Mouse (Mus musculus): ENCODE results near the gene Gm10770. TPM values are rescaled to one million over a fixed set of nuclear protein-coding genes. Genes with fewer than 3 reads are reported as not detected.
"Not testable (repeated sequence)": the region's sequence is repeated elsewhere in the genome, so short reads cannot be mapped to it uniquely, and the experiment has no call there.

Gm10770 gene
- not detected in 2 replicates for total RNA-seq (2014; fragmentation: Nextera tagmentation)
- total RNA-seq (2017), result not detected in 2 replicates

DNA sequence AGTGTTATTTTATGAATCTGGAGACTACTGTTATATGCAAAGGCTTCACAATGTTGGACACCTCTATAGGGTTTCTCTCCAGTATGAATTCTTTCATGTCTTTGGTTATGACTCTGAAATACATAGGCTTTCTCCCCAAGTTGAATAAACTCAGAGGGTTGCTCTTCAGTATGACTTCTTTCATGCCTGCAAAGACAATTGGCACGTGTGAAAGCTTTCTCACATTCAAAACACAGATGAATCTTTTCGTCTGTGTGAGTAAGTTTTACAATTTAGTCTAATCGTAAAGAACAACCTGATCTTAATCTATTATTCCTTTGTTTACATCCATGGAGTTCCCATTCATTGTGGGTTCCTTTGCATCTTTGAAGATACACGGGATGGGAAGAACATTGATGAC, at the start of gene Gm10770:
Gene Gm10770 (minus strand): TSS at position 101 of the 400 bp plus-strand sequence.
- not testable (repeated sequence) for ATAC-seq (replicated peaks; ENCODE audit: poor library complexity, severe bottlenecking)

DNA sequence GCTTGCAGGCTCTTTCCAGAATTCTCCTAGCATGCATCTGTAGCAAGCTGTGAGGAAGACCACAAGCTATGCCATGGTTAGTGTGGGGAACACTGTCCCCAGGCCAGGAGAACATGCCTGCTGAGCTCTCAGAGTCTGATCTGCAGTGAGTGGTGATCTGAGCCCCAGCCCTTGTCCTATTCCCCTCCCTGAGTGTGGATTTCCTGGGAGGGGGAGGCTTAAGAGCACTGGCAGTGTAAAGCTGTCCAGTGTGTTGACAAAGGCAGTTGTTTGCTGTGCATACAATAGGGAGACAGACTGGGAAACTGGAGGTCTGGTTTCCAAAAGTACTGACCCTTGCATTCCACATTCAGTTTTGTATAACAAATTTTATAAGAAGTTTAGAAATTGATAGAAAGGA, 43.8 kb upstream of the Gm10770 start:
- not testable (repeated sequence) for ATAC-seq (replicated peaks; ENCODE audit: poor library complexity, severe bottlenecking)

DNA sequence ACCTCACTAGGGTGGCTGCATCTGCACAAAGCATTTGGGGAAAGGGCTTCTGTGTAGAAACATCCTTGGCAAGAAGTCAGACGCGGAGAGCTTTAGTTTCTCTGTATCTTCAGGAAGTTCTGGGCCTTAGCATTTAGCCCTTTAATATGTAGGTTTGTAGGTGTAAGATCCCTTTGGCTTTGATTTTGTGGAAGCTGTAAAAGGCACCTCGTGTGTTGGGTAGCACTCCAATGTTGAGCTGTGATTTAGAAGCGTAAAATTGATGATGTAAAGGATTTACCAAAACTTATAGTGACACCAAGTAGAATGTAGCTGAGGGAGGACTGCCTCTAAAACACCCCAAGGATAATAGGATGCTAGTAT, 38.9 kb upstream of the Gm10770 start:
- ATAC-seq (replicated peaks; ENCODE audit: poor library complexity, severe bottlenecking), result peak; percentile 17; the same call in 1 of the 2 replicates

DNA sequence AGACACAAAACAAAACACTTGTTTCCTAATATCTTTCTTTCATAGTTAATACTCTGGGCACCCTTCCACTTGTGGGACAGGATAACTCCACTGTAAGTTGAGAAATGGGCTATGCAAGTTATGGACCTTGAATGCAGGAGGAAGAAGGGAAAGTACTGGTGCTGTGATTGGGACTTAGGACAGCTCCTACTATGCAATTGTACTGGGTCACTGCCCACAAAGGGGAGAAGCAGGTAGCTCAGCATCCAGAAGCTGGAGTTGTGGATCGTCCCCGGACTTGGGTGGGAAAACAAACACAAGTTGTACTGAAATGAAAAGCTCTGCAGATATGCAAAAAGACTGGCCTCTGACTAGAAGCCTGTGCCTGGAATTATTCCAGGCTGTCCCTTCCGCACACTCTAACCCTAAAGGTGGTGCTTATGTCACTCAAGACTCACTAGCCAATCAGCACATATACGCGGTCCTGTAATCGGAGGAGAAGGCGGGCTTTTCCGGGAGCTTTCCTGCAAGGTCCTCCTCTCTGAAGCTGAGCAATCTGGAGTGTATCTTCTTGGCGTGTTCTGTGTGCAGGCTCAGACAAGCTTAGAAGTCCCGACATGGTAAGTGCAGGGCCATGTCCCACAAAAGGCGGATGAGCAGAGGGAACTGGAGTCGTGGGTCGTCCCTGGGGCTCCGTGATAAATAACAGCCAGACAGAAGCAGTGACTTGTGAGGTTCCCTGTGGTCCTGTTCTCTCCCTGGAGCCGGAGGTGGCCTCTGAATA, 38.3 kb upstream of the Gm10770 start, which contains the start of gene Zfp937:
Gene Zfp937 (plus strand): TSS at position 474 of the 763 bp plus-strand sequence.
- ATAC-seq (replicated peaks; ENCODE audit: poor library complexity, severe bottlenecking), result peak; percentile 97

DNA sequence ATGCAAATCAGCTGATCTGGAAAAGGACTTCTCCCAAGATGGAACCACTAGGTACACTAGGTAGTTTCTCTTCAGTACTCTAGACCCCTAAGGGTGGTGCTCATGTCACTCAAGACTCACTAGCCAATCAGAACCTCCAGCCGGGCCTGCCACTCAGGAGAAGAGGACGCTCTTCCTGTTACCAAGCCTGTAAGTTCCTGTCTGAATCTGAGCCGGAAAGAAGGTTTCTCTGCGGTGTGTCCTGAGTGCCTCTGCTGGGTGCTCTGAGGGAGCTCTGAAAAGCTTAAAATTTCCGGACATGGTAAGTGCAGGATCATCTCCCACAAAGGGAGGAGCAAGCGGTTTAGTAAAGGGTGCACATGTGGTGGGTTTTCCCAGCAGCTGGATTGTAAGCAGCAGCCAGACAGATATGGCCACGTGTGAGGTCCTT, 2.1 kb upstream of the Gm10770 start, which contains the start of gene Gm14139:
Gene Gm14139 (plus strand): TSS at position 186 of the 430 bp plus-strand sequence.
- ATAC-seq (replicated peaks; ENCODE audit: poor library complexity, severe bottlenecking), result peak; percentile 33; the same call in 1 of the 2 replicates

DNA sequence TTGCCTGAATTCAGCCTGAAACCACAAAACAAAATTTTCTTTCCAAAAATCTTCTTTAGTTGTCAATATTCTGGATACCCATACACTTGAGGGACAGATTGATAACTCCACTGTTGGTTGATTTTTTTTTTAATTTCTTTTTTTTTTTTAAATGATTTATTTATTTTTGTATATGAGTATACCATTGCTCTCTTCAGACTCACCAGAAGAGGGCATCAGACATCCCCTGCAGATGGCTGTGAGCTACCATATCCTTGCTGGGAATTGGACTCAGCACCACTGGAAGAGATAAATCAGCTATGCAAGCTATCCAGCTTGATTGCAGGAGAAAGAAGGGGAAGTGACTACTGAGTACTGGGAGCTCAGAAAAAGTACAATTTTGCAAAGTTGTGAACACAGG, 1.6 kb upstream of the Gm10770 start:
- not testable (repeated sequence) for ATAC-seq (replicated peaks; ENCODE audit: poor library complexity, severe bottlenecking)

DNA sequence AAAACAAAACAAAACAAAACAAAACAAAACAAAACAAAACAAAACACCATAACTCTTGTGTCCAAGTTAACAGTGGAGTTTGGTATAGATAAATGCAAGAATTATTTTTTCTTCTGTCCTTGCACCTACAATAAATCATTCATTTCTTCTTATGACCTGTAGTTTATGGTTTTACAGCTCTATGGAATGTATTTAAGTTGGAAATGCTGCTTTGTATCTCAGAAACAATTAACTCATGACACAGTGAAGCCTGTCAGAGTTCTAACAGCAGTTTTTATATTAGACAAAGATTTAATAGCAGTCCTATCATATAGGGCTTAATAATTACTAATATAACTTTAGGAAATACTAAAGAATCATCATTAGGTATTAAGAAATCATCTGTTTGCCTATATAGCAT, 5.6 kb downstream of the Gm10770 start:
- ATAC-seq (replicated peaks; ENCODE audit: poor library complexity, severe bottlenecking), result no peak

DNA sequence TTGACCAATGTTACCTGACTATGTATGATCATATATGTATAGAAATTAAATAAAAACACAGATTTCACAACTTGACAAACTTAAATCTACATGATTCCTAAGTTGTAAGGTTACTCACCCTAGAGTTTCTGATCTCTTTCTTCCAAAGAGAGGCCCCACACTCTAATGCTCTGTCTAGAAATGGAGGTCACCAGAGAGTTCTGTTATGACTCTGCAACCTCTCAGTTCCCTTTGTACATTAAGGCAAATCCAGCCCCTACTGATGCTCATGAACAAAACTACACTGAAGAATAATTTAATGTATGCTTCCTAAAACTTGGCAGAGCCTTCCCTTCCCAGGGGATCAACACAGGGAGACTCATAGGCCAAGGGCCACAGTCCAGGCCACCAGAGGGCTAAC, 12.8 kb downstream of the Gm10770 start:
- ATAC-seq (replicated peaks; ENCODE audit: poor library complexity, severe bottlenecking), result no peak

DNA sequence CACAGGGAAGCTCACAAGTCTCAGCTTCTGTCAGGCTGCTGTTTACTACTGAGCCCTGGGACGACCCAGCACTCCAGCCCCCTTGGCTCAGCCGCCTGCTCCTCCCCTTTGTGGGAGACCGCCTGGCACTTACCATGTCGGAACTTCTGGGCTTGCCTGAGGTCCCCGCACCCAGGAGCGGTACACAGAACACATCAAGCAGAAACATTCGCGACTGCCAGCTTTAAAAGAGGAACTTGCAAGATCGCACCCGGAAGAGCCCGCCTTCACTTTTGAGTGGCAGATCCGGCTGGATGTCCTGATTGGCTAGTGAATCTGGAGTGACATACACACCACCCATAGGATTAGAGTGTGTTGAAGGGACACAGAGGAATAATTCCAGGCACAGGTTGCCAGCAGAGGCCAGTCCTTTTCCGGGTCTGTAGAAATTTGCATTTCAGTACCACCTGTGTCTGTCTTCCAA, 43.0 kb downstream of the Gm10770 start, which contains the start of gene Zfp120:
Gene Zfp120 (minus strand): TSS at position 274 of the 463 bp plus-strand sequence.
- peak; percentile 90 for ATAC-seq (replicated peaks; ENCODE audit: poor library complexity, severe bottlenecking)

DNA sequence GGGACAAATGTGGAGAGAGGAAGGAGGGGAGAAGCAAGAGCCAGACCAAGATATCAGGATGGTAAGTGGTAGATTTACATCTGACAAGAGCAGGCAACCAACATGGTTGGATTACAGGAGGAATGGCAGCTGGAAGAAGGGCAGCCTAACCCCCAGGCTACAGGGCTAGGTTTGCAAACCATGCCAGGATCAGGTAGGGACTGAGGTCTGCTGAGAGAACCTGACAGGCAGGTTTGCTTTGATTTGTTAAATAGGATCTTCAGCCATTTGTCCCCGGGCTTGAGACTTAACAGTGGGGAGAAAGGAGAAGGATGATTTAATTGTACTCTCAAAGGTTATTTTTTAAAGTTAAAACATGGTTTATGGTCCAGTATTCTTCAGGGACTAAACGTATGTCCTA, 46.7 kb downstream of the Gm10770 start:
- ATAC-seq (replicated peaks; ENCODE audit: poor library complexity, severe bottlenecking), result no peak

DNA sequence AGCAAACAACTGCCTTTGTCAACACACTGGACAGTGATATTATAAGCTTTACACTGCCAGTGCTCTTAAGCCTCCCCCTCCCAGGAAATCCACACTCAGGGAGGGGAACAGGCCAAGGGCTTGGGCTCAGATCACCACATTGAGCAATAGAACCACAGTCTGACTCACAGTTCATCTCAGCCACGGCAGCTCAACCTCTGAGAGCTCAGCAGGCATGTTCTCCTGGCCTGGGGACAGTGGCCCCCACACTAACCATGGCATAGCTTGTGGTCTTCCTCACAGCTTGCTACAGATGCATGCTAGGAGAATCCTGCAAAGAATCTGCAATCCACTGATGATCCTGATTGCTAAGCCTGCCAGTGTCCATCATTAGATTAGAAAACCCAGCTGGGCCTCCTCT, 47.5 kb downstream of the Gm10770 start:
- ATAC-seq (replicated peaks; ENCODE audit: poor library complexity, severe bottlenecking), result peak; percentile 62

Other genes starting within 250 kb of the Gm10770 start
- gene Zfp120, start 43.0 kb downstream of the Gm10770 start, total RNA-seq (2014; fragmentation: Nextera tagmentation), result 13.8 and 16.6 TPM in 2 replicates
- 13.3 and 20.5 TPM in 2 replicates for gene Zfp120, start 43.0 kb downstream of the Gm10770 start, total RNA-seq (2017)
- gene Gm14139, start 2.1 kb upstream of the Gm10770 start, total RNA-seq (2014; fragmentation: Nextera tagmentation), result not detected in 2 replicates
- gene Gm14139, start 2.1 kb upstream of the Gm10770 start, total RNA-seq (2017), result not detected in 2 replicates
- gene Zfp937, start 38.4 kb upstream of the Gm10770 start, total RNA-seq (2014; fragmentation: Nextera tagmentation), result 1.5 and 6.1 TPM in 2 replicates
- 2.1 and 3.4 TPM in 2 replicates for gene Zfp937, start 38.4 kb upstream of the Gm10770 start, total RNA-seq (2017)
- gene Gm21994, start 75.9 kb upstream of the Gm10770 start, total RNA-seq (2014; fragmentation: Nextera tagmentation), result 1.4 and 9.9 TPM in 2 replicates
- gene Gm21994, start 75.9 kb upstream of the Gm10770 start, total RNA-seq (2017), result 8.2 and 9.5 TPM in 2 replicates
- gene Gm14124, start 77.8 kb upstream of the Gm10770 start, total RNA-seq (2014; fragmentation: Nextera tagmentation), result not detected in 2 replicates
- not detected in 2 replicates for gene Gm14124, start 77.8 kb upstream of the Gm10770 start, total RNA-seq (2017)
- 7.3 TPM in 1 of 2 replicates, not detected in the other for gene Gm10130, start 144.0 kb upstream of the Gm10770 start, total RNA-seq (2014; fragmentation: Nextera tagmentation)
- 5.5 and 6.3 TPM in 2 replicates for gene Gm10130, start 144.0 kb upstream of the Gm10770 start, total RNA-seq (2017)
- gene 3300002I08Rik, start 183.1 kb upstream of the Gm10770 start, total RNA-seq (2014; fragmentation: Nextera tagmentation), result 4.0 TPM in 1 of 2 replicates, not detected in the other
- 3.3 and 10.4 TPM in 2 replicates for gene 3300002I08Rik, start 183.1 kb upstream of the Gm10770 start, total RNA-seq (2017)